16 mouse cellular contexts compared by ENCODE assay signal in the genomic region with DNA sequence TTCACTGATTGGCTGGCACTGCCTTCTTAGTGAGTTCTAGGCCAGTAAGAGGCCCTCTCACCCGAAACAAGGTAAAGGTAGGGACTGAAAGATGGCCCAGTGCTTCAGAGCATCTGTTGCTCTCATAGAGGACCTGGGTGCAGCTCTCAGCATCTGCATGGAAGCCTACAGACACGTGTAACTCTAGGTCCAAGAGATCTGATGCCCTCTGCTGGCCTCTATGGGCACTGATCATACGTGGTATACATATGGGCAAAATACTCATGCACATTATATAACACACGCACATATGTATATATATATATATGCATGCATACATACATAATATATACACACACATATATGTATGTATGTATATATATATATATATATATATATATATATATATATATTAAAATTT.
A peak's percentile ranks its signal among the peaks of the same experiment; 100 is the strongest.
DNase-seq lines count a peak whose midpoint lies in the region; ATAC-seq and TF ChIP-seq lines count a peak whose summit lies in the region.
"Had no signal": no experiment of that assay in that cellular context is flagged by ENCODE, and none has a peak within 500 bp of the region (broad histone marks: within the 10 kb centered on the region; RNA-seq: fewer than 3 reads in every experiment).

No protein-coding gene starts in this region.

- no peak for TF ChIP-seq EP300 in MEL (IDR thresholded peaks at IDR 0.05; ENCODE audit: low read depth in 1 of 2, low read length in 2 of 2)

- WGBS in forebrain, postnatal 0 days = 91% methylated on average over 4 of the region's 4 CpGs
- 89% methylated on average over 4 of the region's 4 CpGs for WGBS in forebrain, embryonic 12.5 days
- WGBS in midbrain, postnatal 0 days = 93% methylated on average over 4 of the region's 4 CpGs
- WGBS in midbrain, embryonic 14.5 days = 90% methylated on average over 4 of the region's 4 CpGs

- no peaks in the 10 kb centered on the region for H3K9me3 ChIP-seq in forebrain, postnatal 0 days (ENCODE audit: low read length)
- H3K9me3 ChIP-seq in forebrain, embryonic 12.5 days = no peaks in the 10 kb centered on the region
- H3K9me3 ChIP-seq in midbrain, postnatal 0 days (ENCODE audit: low read length) = no peaks in the 10 kb centered on the region
- no peaks in the 10 kb centered on the region for H3K9me3 ChIP-seq in midbrain, embryonic 14.5 days (ENCODE audit: control insufficient read depth, low read length)
- no peaks in the 10 kb centered on the region for H3K9me3 ChIP-seq in MEL (replicated peaks; ENCODE audit: insufficient read depth, low read length)
- H3K9me3 ChIP-seq: embryonic facial prominence, embryonic 15.5 days had no signal

- peak; percentile 19; the same call in 1 of the 2 replicates for TF ChIP-seq CTCF in forebrain, postnatal 0 days (IDR thresholded peaks at IDR 0.05; ENCODE audit: low read depth)
- TF ChIP-seq CTCF in midbrain, postnatal 0 days (IDR thresholded peaks at IDR 0.05) = peak; percentile 35
- TF ChIP-seq CTCF in MEL (IDR thresholded peaks at IDR 0.05 in 2 of 3, conservative IDR thresholded peaks at IDR 0.05 in 1 of 3; ENCODE audit: control insufficient read depth in 1 of 3, insufficient read depth in 1 of 3, low read depth in 2 of 3, low read length in 3 of 3, poor library complexity in 1 of 3, severe bottlenecking in 1 of 3) = peak; percentile 47 to 72 (median 57)

- no peaks in the 10 kb centered on the region for H3K36me3 ChIP-seq in forebrain, postnatal 0 days (ENCODE audit: insufficient read depth)
- no peaks in the 10 kb centered on the region for H3K36me3 ChIP-seq in forebrain, embryonic 12.5 days (replicated peaks)
- no peaks in the 10 kb centered on the region for H3K36me3 ChIP-seq in midbrain, postnatal 0 days (ENCODE audit: insufficient read depth, low read length)
- H3K36me3 ChIP-seq in midbrain, embryonic 14.5 days (ENCODE audit: control insufficient read depth, insufficient read depth, low read length) = no peaks in the 10 kb centered on the region
- H3K36me3 ChIP-seq in MEL (ENCODE audit: control insufficient read depth in 1 of 2, insufficient read depth in 2 of 2, low read length in 2 of 2) = 0 out of 4 replicates have a peak, but pooled peaks cover 0 to 2% of the 10 kb centered on the region in 2 experiments
- H3K36me3 ChIP-seq: embryonic facial prominence, embryonic 15.5 days had no signal

- H3K79me2 ChIP-seq in MEL (ENCODE audit: control insufficient read depth, insufficient read depth, low read length, poor library complexity) = no peaks in the 10 kb centered on the region

- H3K27ac ChIP-seq in forebrain, postnatal 0 days (ENCODE audit: low read depth, low read length) = no peak overlapping the region
- no peak overlapping the region for H3K27ac ChIP-seq in forebrain, embryonic 12.5 days
- no peak overlapping the region for H3K27ac ChIP-seq in midbrain, postnatal 0 days (ENCODE audit: low read depth, low read length)
- H3K27ac ChIP-seq in midbrain, embryonic 14.5 days (replicated peaks; ENCODE audit: low read depth, low read length) = no peak overlapping the region
- no peak overlapping the region for H3K27ac ChIP-seq in MEL (ENCODE audit: control insufficient read depth, low read depth, low read length)
- H3K27ac ChIP-seq: embryonic facial prominence, embryonic 15.5 days; gastrocnemius, adult 2 months had no signal

- H3K4me2 ChIP-seq in forebrain, postnatal 0 days (ENCODE audit: low read depth) = no peak overlapping the region
- H3K4me2 ChIP-seq in forebrain, embryonic 12.5 days = no peak overlapping the region
- H3K4me2 ChIP-seq in midbrain, postnatal 0 days (ENCODE audit: low read depth, low read length, poor library complexity, severe bottlenecking) = no peak overlapping the region
- no peak overlapping the region for H3K4me2 ChIP-seq in midbrain, embryonic 14.5 days (ENCODE audit: low read length)
- H3K4me2 ChIP-seq: embryonic facial prominence, embryonic 15.5 days; midbrain, embryonic 11.5 days had no signal

- peak; percentile 36 for TF ChIP-seq RAD21 in MEL (IDR thresholded peaks at IDR 0.05; ENCODE audit: low read depth, low read length)

- no peak for DNase-seq in forebrain, postnatal 0 days
- DNase-seq in midbrain, postnatal 0 days (ENCODE audit: low spot score) = no peak
- no peak for DNase-seq in midbrain, embryonic 14.5 days
- peak; percentile 68 for DNase-seq in MEL (ENCODE audit: low read depth, low spot score)
- DNase-seq in naive thymus-derived CD4-positive, alpha-beta T cell, adult 2 months (ENCODE audit: low read depth) = peak; percentile 16
- no peak for DNase-seq in spleen, postnatal 4 days (ENCODE audit: low spot score in 2 of 2)
- DNase-seq: cerebellum, adult 18-20 months; gastrocnemius, adult 2 months; heart, adult 11 months; kidney, adult 11 months; right cerebral cortex, postnatal 25 days had no signal

- no peak overlapping the region for H3K9ac ChIP-seq in forebrain, postnatal 0 days
- no peak overlapping the region for H3K9ac ChIP-seq in forebrain, embryonic 12.5 days
- H3K9ac ChIP-seq in midbrain, postnatal 0 days (replicated peaks; ENCODE audit: low read length, poor library complexity, severe bottlenecking) = no peak overlapping the region
- no peak overlapping the region for H3K9ac ChIP-seq in midbrain, embryonic 14.5 days (replicated peaks; ENCODE audit: low read length)
- no peak overlapping the region for H3K9ac ChIP-seq in MEL (ENCODE audit: control insufficient read depth, low read depth, low read length, poor library complexity, severe bottlenecking)
- H3K9ac ChIP-seq: embryonic facial prominence, embryonic 15.5 days had no signal

- H3K4me3 ChIP-seq in forebrain, postnatal 0 days (ENCODE audit: low read depth, low read length) = no peak overlapping the region
- H3K4me3 ChIP-seq in forebrain, embryonic 12.5 days (replicated peaks) = no peak overlapping the region
- H3K4me3 ChIP-seq in midbrain, postnatal 0 days (ENCODE audit: low read depth, low read length) = no peak overlapping the region
- no peak overlapping the region for H3K4me3 ChIP-seq in midbrain, embryonic 14.5 days (replicated peaks; ENCODE audit: low read depth, low read length)
- H3K4me3 ChIP-seq in MEL (ENCODE audit: control insufficient read depth in 1 of 2, insufficient read depth in 1 of 2, low read depth in 2 of 2, low read length in 2 of 2) = no peak overlapping the region
- H3K4me3 ChIP-seq: embryonic facial prominence, embryonic 15.5 days; gastrocnemius, adult 2 months had no signal

- TF ChIP-seq POLR2A in MEL (IDR thresholded peaks at IDR 0.05; ENCODE audit: control insufficient read depth in 1 of 2, insufficient read depth in 1 of 2, low read depth in 1 of 2, low read length in 2 of 2, poor library complexity in 1 of 2) = no peak

- no peaks in the 10 kb centered on the region for H3K27me3 ChIP-seq in forebrain, postnatal 0 days (ENCODE audit: insufficient read depth, low read length)
- H3K27me3 ChIP-seq in forebrain, embryonic 12.5 days = no peaks in the 10 kb centered on the region
- no peaks in the 10 kb centered on the region for H3K27me3 ChIP-seq in midbrain, postnatal 0 days (ENCODE audit: insufficient read depth, low read length)
- no peaks in the 10 kb centered on the region for H3K27me3 ChIP-seq in midbrain, embryonic 14.5 days (ENCODE audit: control insufficient read depth, insufficient read depth, low read length)
- no peaks in the 10 kb centered on the region for H3K27me3 ChIP-seq in MEL (ENCODE audit: control insufficient read depth in 1 of 2, insufficient read depth in 2 of 2, low read length in 2 of 2)
- H3K27me3 ChIP-seq: embryonic facial prominence, embryonic 15.5 days; Patski had no signal

- ATAC-seq in forebrain, postnatal 0 days = no peak
- no peak for ATAC-seq in forebrain, embryonic 12.5 days (ENCODE audit: low FRiP score)
- ATAC-seq in midbrain, postnatal 0 days (ENCODE audit: low FRiP score) = no peak
- ATAC-seq in midbrain, embryonic 14.5 days (ENCODE audit: low FRiP score, low TSS enrichment) = no peak
- no peak for ATAC-seq in monocyte, adult 5-6 weeks (replicated peaks; ENCODE audit: insufficient number of reproducible peaks, low FRiP score, low TSS enrichment, poor library complexity, severe bottlenecking)
- ATAC-seq: Patski had no signal

- H3K4me1 ChIP-seq in forebrain, postnatal 0 days (ENCODE audit: insufficient read depth) = 0 out of 2 replicates have a peak, but pooled peaks cover 7% of the 10 kb centered on the region
- peaks cover 12% of the 10 kb centered on the region for H3K4me1 ChIP-seq in forebrain, embryonic 12.5 days
- no peaks in the 10 kb centered on the region for H3K4me1 ChIP-seq in midbrain, postnatal 0 days (ENCODE audit: insufficient read depth, low read length)
- 0 out of 2 replicates have a peak, but pooled peaks cover 4% of the 10 kb centered on the region for H3K4me1 ChIP-seq in midbrain, embryonic 14.5 days (ENCODE audit: control insufficient read depth, insufficient read depth, low read length)
- H3K4me1 ChIP-seq in MEL (ENCODE audit: control insufficient read depth in 1 of 2, insufficient read depth in 2 of 2, low read length in 2 of 2) = no peaks in the 10 kb centered on the region
- H3K4me1 ChIP-seq: embryonic facial prominence, embryonic 15.5 days had no signal

TF ChIP-seq in MEL, 35 proteins besides CTCF, POLR2A, EP300 and RAD21 (continues in another document):
- TF ChIP-seq USF2 (IDR thresholded peaks at IDR 0.05; ENCODE audit: borderline replicate concordance in 1 of 2, insufficient read depth in 1 of 2, low read depth in 1 of 2, low read length in 2 of 2) (no peak), GABPA (IDR thresholded peaks at IDR 0.05; ENCODE audit: low read depth, low read length) (no peak), ELF1 (IDR thresholded peaks at IDR 0.05; ENCODE audit: low read depth, low read length) (no peak), GATA1 (IDR thresholded peaks at IDR 0.05; ENCODE audit: low read depth, low read length) (no peak), CHD2 (IDR thresholded peaks at IDR 0.05; ENCODE audit: low read length) (no peak), SIN3A (IDR thresholded peaks at IDR 0.05; ENCODE audit: low read length) (no peak), TAL1 (IDR thresholded peaks at IDR 0.05; ENCODE audit: low read length) (no peak), ETS1 (IDR thresholded peaks at IDR 0.05; ENCODE audit: low read depth, low read length) (no peak), SMC3 (IDR thresholded peaks at IDR 0.05; ENCODE audit: low read depth, low read length) (peak; percentile 77), ZC3H11A (IDR thresholded peaks at IDR 0.05; ENCODE audit: low read depth, low read length) (0 out of 2 replicates have a peak, but pooled peaks have one; percentile 11), MYC (IDR thresholded peaks at IDR 0.05; ENCODE audit: low read depth, low read length) (peak; percentile 68; the same call in 1 of the 2 replicates), ZMIZ1 (IDR thresholded peaks at IDR 0.05; ENCODE audit: low read depth, low read length) (no peak), MAX (IDR thresholded peaks at IDR 0.05; ENCODE audit: low read length) (no peak), MYB (IDR thresholded peaks at IDR 0.05; ENCODE audit: low read depth, low read length) (no peak), POLR2AphosphoS2 (IDR thresholded peaks at IDR 0.05; ENCODE audit: low read length) (no peak), USF1 (IDR thresholded peaks at IDR 0.05; ENCODE audit: low read depth, low read length) (no peak), KAT2A (conservative IDR thresholded peaks at IDR 0.05; ENCODE audit: low read depth, low read length) (no peak), CHD1 (IDR thresholded peaks at IDR 0.05; ENCODE audit: low read depth, low read length) (no peak)

Comparison
In these comparisons a context has a peak if more than half of its experiments do, and no peak if none do; other contexts are left out.
1. DNase-seq: peak in MEL (single experiment) and naive thymus-derived CD4-positive, alpha-beta T cell, adult 2 months (single experiment); none in forebrain, postnatal 0 days (single experiment), midbrain, postnatal 0 days (single experiment), midbrain, embryonic 14.5 days (single experiment) and spleen, postnatal 4 days (0 of 2).
2. Peak in every context shown above with its lines, with median percentiles within 50 percentile points of each other: CTCF ChIP-seq.